Mouse (Mus musculus): ENCODE measurements around the gene Cfdp1. TPM values are rescaled to one million over a fixed set of nuclear protein-coding genes. Genes with fewer than 3 reads are reported as not detected.

Gene Cfdp1
- polyA plus RNA-seq, 1 experiment from 2014 or later: 193 TPM

DNA sequence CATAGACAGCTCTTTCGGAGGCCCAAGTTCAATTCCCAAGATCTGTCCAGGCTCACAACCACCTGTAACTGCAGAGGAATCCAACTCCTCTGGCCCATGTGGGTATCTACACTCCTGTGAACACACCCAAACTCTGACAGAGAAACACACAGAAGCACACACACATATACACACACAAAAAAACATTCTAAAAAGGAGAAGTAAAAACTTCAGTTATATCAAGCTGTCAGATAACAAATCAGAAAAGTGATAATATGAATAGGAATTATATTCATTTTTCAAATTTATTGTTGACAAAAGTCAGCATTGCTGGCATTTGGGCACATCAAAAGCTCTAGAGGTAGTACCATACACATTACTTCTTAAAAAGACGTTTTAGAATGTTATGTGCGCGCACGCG, 7.3 kb downstream of the Cfdp1 start:
- Histone ChIP-seq H3K4me2 (replicated peaks) (no peak overlapping the region), H3K9ac (replicated peaks) (no peak overlapping the region), H3K4me3 (replicated peaks) (no peak overlapping the region), H3K27ac (no peak overlapping the region), H3K9me3 (no peaks in the 10 kb centered on the region), H3K27me3 (no peaks in the 10 kb centered on the region), H3K4me1 (replicated peaks) (peaks cover 9% of the 10 kb centered on the region; the same call in 1 of the 2 replicates), H3K36me3 (peaks cover 25% of the 10 kb centered on the region)
- WGBS: 95% methylated on average over 6 of the region's 6 CpGs
- no peak for ATAC-seq

DNA sequence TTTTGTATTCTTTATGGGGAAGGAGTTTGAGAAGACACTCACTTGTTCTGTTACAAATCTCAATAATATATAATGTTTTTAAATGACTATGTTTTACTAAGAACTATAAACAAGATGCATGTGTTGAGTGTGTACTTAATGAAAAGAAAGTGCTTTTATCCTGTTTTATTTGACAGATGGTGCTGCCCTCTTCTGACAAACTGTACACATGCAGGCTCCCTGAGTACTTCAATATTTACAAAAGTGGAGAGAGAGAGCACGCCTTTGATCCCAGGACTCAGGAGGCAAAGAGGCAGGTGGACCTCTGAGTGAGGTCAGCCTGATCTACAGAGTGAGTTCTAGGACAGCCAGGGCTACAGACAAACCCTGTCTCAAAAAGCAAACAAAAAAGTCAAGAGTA, 18.6 kb downstream of the Cfdp1 start:
- 57% methylated on average over 1 of the region's 1 CpGs for WGBS
- H3K4me3 ChIP-seq (replicated peaks): no peak overlapping the region
- no peak for ATAC-seq
- no peak overlapping the region for H3K27ac ChIP-seq
- H3K4me1 ChIP-seq (replicated peaks): no peaks in the 10 kb centered on the region
- H3K9me3 ChIP-seq: no peaks in the 10 kb centered on the region
- H3K27me3 ChIP-seq: no peaks in the 10 kb centered on the region
- H3K36me3 ChIP-seq: peaks cover 55% of the 10 kb centered on the region
- H3K4me2 ChIP-seq (replicated peaks): no peak overlapping the region
- no peak overlapping the region for H3K9ac ChIP-seq (replicated peaks)

DNA sequence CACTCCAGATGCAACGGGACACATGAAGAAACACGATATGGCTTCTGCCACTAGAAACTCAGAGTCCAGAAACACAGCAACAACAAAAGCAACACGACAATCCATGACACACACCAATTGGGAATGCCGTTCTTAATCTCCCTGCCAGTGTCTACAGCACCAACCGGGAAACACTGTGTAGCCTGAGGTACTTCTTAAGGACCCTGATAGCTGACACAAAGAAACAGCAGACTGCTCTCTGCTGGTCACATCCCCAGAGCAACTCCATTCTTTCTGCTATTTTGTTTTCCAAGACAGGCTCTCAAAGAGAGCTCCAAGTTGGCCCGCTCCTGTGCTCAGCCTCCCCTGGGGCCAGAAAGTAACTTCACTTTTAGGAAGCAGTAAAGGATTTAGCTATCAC, 20.1 kb downstream of the Cfdp1 start:
- Histone ChIP-seq H3K4me3 (replicated peaks) (no peak overlapping the region), H3K27me3 (no peaks in the 10 kb centered on the region), H3K4me2 (replicated peaks) (no peak overlapping the region), H3K27ac (no peak overlapping the region), H3K9ac (replicated peaks) (no peak overlapping the region), H3K4me1 (replicated peaks) (no peaks in the 10 kb centered on the region), H3K36me3 (peaks cover 58% of the 10 kb centered on the region), H3K9me3 (no peaks in the 10 kb centered on the region)
- 79% methylated on average over 6 of the region's 6 CpGs for WGBS
- ATAC-seq: no peak

DNA sequence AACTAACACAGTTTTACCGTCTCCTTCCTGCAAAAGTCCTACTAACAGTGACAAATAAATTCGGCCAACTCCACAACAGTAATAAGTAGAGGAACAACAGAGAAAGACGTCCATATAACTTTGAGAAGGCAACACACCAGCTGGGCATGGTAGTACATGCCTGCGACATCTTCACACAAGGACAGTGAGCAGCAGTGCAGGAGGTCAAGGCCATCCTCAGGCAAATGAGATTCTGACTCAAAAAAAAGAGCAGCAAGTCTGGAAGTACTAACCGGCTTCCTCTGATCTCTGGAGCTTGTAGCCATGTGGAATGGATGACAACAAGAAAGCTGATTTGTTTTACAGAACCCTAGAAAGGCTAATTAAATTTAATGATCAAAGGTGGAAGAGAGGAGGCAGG, 21.1 kb downstream of the Cfdp1 start:
- no peak for ATAC-seq
- 86% methylated on average over 5 of the region's 5 CpGs for WGBS

DNA sequence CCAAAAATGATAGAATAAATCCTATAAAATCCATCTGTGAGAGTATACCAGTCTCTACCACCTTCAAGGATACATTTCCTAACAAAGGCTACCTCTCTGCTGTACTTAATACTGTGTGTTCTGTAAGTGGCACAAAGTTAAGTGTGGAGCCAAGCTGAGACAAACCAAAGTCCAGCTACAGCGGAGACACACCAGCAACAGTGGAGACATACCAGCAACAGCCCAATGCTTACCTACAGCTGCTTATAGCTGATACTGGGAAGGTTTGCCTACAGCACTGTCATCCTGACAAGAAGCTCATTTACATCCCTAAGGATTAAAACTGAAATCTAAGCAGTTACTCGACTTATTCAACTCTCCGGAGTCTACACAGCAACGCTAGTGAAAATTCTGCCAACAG, 22.1 kb downstream of the Cfdp1 start:
- no peak overlapping the region for H3K27ac ChIP-seq
- no peak overlapping the region for H3K4me3 ChIP-seq (replicated peaks)
- 86% methylated on average over 4 of the region's 4 CpGs for WGBS
- peaks cover 52% of the 10 kb centered on the region for H3K36me3 ChIP-seq
- H3K9me3 ChIP-seq: no peaks in the 10 kb centered on the region
- H3K4me1 ChIP-seq (replicated peaks): no peaks in the 10 kb centered on the region
- no peaks in the 10 kb centered on the region for H3K27me3 ChIP-seq
- H3K9ac ChIP-seq (replicated peaks): no peak overlapping the region
- H3K4me2 ChIP-seq (replicated peaks): no peak overlapping the region
- no peak for ATAC-seq

More for the DNA sequence above, 21.1 kb downstream of the Cfdp1 start:
- Histone ChIP-seq H3K4me2 (replicated peaks) (no peak overlapping the region), H3K9me3 (no peaks in the 10 kb centered on the region), H3K4me3 (replicated peaks) (no peak overlapping the region), H3K36me3 (peaks cover 60% of the 10 kb centered on the region), H3K27me3 (no peaks in the 10 kb centered on the region), H3K9ac (replicated peaks) (no peak overlapping the region), H3K4me1 (replicated peaks) (no peaks in the 10 kb centered on the region), H3K27ac (no peak overlapping the region)

DNA sequence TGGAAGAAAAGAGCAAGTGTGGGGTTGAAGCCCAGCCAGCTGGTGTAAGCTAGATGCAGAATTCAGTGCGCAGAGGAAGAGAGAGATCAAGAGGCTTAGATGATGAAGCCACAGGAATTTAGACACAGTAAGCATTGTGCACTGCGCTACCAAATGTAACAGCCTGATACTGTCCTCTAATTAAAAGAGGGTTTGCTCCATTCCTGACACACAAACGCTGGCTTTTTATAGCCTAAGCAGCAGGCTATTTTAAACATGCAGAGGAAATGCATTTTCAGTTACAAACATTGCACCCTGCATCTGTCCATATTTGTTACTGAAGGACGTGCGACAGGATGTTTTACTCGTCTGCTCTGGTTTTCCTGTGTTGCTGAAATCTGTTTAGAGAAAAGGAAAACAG, 25.5 kb downstream of the Cfdp1 start:
- H3K4me3 ChIP-seq (replicated peaks): no peak overlapping the region
- no peak overlapping the region for H3K9ac ChIP-seq (replicated peaks)
- no peak overlapping the region for H3K27ac ChIP-seq
- H3K4me2 ChIP-seq (replicated peaks): no peak overlapping the region
- peaks cover 57% of the 10 kb centered on the region for H3K36me3 ChIP-seq
- no peaks in the 10 kb centered on the region for H3K4me1 ChIP-seq (replicated peaks)
- no peaks in the 10 kb centered on the region for H3K27me3 ChIP-seq
- 85% methylated on average over 6 of the region's 6 CpGs for WGBS
- no peak for ATAC-seq
- H3K9me3 ChIP-seq: no peaks in the 10 kb centered on the region

DNA sequence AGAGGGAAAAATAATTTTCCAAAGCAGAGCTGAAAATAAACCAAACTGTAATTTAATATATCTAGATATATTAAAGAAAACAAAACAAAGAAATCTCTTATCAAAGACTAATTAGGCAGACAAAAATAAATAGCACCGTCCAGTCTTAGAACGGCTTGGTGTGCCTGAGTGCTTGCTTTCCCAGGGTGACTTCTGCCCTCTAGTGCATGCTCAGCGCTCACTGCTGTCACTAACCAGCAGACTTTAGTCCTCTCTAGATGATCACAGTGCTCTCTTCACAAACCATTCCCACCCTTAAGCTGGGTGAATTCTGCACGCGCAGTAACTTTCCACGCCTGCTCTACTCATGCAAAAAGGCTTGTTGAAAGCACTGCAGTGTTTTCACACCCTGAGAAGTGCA, 28.9 kb downstream of the Cfdp1 start:
- Histone ChIP-seq H3K27ac (no peak overlapping the region), H3K9me3 (no peaks in the 10 kb centered on the region), H3K4me3 (replicated peaks) (no peak overlapping the region), H3K27me3 (no peaks in the 10 kb centered on the region), H3K4me2 (replicated peaks) (no peak overlapping the region), H3K36me3 (peaks cover 65% of the 10 kb centered on the region), H3K9ac (replicated peaks) (no peak overlapping the region), H3K4me1 (replicated peaks) (no peaks in the 10 kb centered on the region)
- WGBS: 69% methylated on average over 6 of the region's 6 CpGs
- ATAC-seq: no peak

DNA sequence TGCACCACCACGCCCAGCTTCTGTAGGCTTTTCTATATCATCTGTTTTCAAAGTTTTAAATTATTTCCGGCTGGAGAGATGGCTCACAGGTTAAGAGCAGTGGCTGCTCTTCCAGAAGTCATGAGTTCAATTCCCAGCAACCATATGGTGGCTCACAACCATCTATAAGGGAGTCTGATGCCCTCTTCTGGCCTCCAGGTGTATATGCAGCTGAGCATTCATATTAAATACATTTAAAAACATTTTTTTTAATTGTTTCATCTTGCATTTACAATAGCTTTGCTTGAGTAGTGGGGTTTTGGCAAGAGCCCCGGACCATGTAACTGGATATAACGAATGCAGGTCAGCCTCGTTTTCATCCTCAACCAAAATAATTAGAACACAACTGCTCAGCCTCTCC, 29.8 kb downstream of the Cfdp1 start:
- Histone ChIP-seq H3K4me2 (replicated peaks) (no peak overlapping the region), H3K9me3 (no peaks in the 10 kb centered on the region), H3K27ac (no peak overlapping the region), H3K9ac (replicated peaks) (no peak overlapping the region), H3K4me1 (replicated peaks) (no peaks in the 10 kb centered on the region), H3K27me3 (no peaks in the 10 kb centered on the region), H3K4me3 (replicated peaks) (no peak overlapping the region), H3K36me3 (peaks cover 63% of the 10 kb centered on the region)
- no peak for ATAC-seq
- 97% methylated on average over 5 of the region's 5 CpGs for WGBS

DNA sequence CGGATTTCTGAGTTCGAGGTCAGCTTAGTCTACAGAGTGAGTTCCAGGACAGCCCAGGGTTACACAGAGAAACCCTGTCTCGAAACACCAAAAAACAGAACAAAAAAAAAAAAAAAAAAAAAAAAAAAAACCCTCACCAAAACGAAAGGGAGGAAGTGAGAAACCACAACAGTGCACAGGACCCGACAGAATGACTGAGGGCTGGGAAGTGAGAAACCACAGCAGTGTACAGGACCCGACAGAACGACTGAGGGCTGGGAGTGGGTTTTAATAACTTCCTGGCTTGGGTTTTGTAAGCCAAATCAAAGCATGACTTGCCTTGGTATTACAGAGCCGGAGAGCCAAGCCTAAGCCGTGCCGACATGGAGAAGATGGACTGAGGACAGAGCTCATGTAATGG, 32.9 kb downstream of the Cfdp1 start:
- H3K4me3 ChIP-seq (replicated peaks): no peak overlapping the region
- no peaks in the 10 kb centered on the region for H3K4me1 ChIP-seq (replicated peaks)
- no peak overlapping the region for H3K27ac ChIP-seq
- H3K27me3 ChIP-seq: no peaks in the 10 kb centered on the region
- WGBS: 91% methylated on average over 10 of the region's 10 CpGs
- H3K9me3 ChIP-seq: no peaks in the 10 kb centered on the region
- no peak overlapping the region for H3K9ac ChIP-seq (replicated peaks)
- peaks cover 45% of the 10 kb centered on the region for H3K36me3 ChIP-seq
- H3K4me2 ChIP-seq (replicated peaks): no peak overlapping the region
- ATAC-seq: no peak

DNA sequence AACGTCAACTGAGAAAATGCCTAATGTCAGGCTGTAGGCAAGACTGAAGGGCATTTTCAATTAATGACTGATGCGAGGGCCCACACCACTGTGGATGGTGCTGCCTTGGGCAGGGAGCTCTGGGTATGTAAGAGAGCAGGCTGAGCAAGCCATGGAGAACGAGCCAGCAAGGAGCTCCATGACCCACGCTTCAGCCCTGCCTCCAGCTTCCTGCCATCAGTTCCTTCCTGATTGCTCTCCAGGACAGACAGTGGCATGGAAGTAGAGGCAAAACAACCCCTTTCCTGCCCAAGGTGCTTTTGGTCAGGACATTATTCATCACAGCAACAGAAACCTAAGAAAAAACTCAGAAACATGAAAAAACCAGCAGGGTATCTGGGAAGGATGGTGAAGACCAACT, 33.4 kb downstream of the Cfdp1 start:
- no peak overlapping the region for H3K4me3 ChIP-seq (replicated peaks)
- WGBS: 90% methylated on average over 4 of the region's 4 CpGs
- ATAC-seq: no peak
- H3K4me2 ChIP-seq (replicated peaks): no peak overlapping the region
- H3K27ac ChIP-seq: no peak overlapping the region; the same call in 1 of the 2 replicates
- peaks cover 45% of the 10 kb centered on the region for H3K36me3 ChIP-seq
- H3K4me1 ChIP-seq (replicated peaks): no peaks in the 10 kb centered on the region
- H3K9ac ChIP-seq (replicated peaks): no peak overlapping the region
- no peaks in the 10 kb centered on the region for H3K27me3 ChIP-seq
- no peaks in the 10 kb centered on the region for H3K9me3 ChIP-seq

DNA sequence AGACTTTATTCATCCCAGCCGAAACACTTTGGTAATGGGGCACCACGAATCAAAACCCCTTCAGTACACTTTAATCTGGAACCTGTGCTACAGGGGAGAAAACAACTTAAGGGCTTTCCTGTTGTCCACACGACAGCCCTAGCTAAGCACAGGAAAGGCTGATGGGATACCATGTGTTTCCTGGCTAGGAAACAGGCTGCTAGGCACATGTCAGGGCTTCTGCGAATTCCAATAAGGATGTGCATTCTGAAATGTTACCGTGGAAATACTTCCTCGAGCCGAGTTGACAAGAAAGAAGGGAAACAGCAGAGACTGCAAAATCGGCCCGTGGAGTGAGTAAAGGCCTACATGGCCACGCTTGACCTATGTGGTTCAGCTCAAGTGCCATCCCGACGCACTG, 34.1 kb downstream of the Cfdp1 start:
- no peaks in the 10 kb centered on the region for H3K4me1 ChIP-seq (replicated peaks)
- ATAC-seq: no peak
- peaks cover 41% of the 10 kb centered on the region for H3K36me3 ChIP-seq
- no peak overlapping the region for H3K9ac ChIP-seq (replicated peaks)
- no peak overlapping the region for H3K27ac ChIP-seq
- H3K4me2 ChIP-seq (replicated peaks): no peak overlapping the region
- H3K9me3 ChIP-seq: no peaks in the 10 kb centered on the region
- H3K4me3 ChIP-seq (replicated peaks): no peak overlapping the region
- H3K27me3 ChIP-seq: no peaks in the 10 kb centered on the region
- 84% methylated on average over 12 of the region's 12 CpGs for WGBS

DNA sequence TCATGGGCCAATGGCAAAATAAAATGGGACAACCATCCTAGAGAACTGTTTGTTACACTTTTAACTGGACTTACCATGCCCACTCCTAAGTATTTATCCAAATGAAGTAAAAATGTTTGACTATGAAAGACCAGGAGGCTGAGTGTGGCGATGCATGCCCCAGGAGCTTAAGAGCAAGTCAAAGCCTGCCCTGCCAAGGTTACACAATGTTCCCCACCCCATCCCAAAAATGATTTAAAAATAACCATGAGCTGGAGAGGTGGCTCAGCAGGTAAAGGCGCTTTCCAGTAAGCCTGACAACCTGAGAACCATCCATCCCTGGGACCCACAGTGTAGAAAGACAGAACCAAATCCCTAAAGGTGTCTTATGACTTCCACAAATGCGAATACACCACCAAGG, 35.5 kb downstream of the Cfdp1 start:
- H3K36me3 ChIP-seq: peaks cover 40% of the 10 kb centered on the region
- H3K27me3 ChIP-seq: no peaks in the 10 kb centered on the region
- H3K4me1 ChIP-seq (replicated peaks): no peaks in the 10 kb centered on the region
- H3K27ac ChIP-seq: no peak overlapping the region
- H3K4me2 ChIP-seq (replicated peaks): no peak overlapping the region
- no peaks in the 10 kb centered on the region for H3K9me3 ChIP-seq
- 98% methylated on average over 3 of the region's 3 CpGs for WGBS
- no peak overlapping the region for H3K9ac ChIP-seq (replicated peaks)
- no peak for ATAC-seq
- no peak overlapping the region for H3K4me3 ChIP-seq (replicated peaks)

DNA sequence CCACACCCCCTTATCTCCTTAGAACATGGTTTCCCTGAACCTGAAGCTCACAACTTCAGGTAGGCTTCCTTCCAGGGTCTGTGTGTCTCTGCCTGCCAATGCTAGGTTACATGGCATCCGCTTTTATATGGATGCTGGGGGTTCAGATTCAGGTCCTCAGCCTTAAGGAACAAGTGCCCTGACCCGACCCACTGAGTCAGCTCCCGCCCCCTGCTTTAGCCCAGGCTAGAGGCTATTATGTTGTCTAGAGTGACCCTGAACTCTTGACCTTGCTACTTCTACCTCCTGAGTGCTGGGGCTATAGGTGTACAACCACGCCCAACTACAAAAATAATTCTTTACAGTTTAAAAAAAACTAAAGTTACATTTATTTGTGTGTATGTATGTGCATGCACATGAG, 39.0 kb downstream of the Cfdp1 start:
- no peaks in the 10 kb centered on the region for H3K9me3 ChIP-seq
- no peak overlapping the region for H3K4me2 ChIP-seq (replicated peaks)
- ATAC-seq: no peak
- H3K27ac ChIP-seq: no peak overlapping the region
- no peak overlapping the region for H3K9ac ChIP-seq (replicated peaks)
- H3K27me3 ChIP-seq: no peaks in the 10 kb centered on the region
- H3K4me1 ChIP-seq (replicated peaks): peaks cover 17% of the 10 kb centered on the region; the same call in 1 of the 2 replicates
- 92% methylated on average over 4 of the region's 4 CpGs for WGBS
- H3K4me3 ChIP-seq (replicated peaks): no peak overlapping the region
- H3K36me3 ChIP-seq: peaks cover 16% of the 10 kb centered on the region

Measured in midbrain, embryonic 13.5 days (tissue).